Mouse (Mus musculus) adrenal gland, adult (tissue): ENCODE measurements around the gene Phc3.

ENCODE experiments used
- DNase-seq, 2 experiments: peaks; one replicate each; pipeline ENCODE4 v3.0.0; 2022 to 2023; ENCODE audit warnings: low spot score in 1 of 2; ENCODE audit not compliant: inconsistent age in 2 of 2

Phc3 gene

DNA sequence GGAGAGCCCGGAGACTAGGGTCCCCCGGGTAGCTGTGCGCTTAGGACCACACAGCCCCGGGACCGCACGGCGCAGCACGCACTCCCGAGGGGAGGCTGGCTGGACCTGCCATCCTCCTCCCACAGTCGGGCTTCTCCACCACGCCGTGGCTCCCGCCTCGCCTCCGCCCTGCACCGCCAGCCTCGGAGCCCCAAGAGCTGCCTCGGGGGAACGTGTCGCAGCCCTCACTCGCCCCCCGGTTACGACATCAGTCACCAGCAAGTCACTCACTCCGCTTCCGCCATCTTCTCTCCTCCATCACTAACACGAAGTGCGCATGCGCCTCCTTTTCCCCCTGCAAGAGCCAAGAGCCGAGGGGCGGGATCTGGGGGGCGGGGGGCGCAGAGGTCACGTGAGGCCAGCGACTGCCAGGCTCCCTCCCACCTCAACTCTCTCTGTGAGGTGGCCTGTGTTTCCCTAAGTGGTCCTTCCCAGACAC is at the start of gene Phc3:
Gene Phc3, minus strand, starts transcription at position 312 of the 478 bp plus-strand sequence.
- DNase-seq, result peak; percentile 93 to 98

GRCm38 (mm10) chr3:31017652-31018051 is 48.4 kb upstream of the Phc3 start:
- DNase-seq, result no peak

- DNase-seq, result no peak
Measured at GRCm38 (mm10) chr3:31016594-31017196, 47.5 kb upstream of the Phc3 start.

GRCm38 (mm10) chr3:31015682-31016443 is 46.6 kb upstream of the Phc3 start:
- DNase-seq, result no peak

DNA sequence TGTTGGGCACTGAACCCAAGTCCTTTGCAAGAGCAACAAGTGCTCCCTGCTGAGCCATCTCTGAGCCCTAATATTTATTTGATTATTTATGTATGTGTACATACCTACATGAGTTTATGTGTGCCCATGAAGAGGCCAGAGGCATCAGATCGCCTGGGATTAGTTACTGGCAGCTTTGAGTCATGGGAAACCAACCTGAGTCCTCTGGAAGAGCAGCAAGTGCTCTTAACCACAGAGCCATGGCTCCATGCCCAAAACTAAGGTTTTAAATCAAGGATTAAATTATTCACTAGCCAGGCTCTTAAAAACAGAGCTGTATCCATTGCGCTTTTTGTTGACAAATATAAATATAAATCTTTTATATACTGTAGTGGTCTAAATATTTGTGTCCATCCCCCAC is 45.2 kb upstream of the Phc3 start:
- no peak for DNase-seq

DNA sequence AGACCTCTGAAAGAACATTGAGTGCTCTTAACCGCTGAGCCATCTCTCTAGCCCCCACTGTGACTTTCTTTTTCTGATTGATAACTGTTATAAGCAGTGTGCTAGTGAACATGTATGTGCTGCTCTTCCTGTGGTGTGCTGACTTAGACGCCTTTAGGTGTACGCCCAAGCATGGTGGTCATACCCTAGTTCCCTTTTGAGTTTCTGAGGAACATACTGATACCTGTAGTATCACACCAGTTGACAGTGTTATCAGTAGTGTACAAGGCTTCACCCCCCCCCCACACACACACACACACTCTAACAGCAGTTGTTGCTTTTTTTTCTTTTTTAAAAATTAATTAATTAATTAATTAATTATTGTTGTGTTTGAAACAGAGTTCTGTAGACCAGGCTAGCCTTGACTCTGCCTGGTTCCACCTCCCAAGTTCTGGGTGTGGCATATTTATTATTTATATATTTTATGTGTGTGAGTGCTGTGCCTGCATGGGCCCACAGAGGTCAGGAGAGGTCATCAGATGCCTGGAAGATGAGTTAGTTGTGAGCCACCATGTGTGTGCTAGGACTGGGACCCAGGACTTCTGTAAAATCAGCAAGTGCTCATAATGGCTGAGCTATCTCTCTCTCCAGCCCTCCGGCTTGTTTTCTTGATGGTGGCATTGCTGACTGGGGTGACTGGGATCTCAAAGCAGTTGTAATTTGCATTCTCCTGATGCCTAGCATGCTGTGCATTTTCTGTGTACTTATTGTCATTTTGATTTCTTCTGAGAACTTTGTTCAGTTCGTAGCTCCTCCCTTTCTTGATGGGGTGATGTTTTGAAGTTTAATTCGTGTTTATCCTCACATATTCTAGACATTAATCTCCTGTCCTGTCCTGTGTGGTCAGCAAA is 35.4 kb upstream of the Phc3 start:
- no peak for DNase-seq

DNA sequence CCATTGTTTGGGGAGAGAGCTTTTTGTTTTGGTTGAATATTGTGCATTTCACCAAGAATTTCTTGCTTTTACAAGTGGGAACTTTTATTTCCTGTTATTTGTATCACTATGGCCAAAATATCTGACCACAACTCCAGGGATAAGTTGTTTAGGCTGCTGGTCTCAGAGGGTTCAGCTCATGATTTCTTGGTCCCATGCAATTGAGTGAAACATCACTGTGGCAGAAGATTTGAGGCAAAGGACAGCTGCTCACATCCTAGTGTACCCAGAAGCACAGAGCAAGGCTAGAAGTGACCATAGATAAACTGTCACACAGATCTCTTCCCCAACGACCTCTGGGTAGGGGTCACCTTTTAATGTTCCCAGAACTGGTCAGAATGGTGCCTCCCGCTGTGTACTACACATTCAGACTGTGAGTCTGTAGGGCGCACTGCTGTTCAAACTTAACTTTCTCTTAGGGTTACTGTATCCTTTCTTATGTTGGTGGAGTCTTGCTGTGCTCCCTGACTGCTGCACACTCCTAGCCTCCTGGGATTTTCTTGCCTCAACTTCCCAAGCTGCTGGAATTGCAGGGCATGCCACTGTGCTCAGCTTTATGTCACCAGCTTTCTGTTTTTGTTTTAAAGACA is 31.9 kb upstream of the Phc3 start:
- DNase-seq, result no peak

DNA sequence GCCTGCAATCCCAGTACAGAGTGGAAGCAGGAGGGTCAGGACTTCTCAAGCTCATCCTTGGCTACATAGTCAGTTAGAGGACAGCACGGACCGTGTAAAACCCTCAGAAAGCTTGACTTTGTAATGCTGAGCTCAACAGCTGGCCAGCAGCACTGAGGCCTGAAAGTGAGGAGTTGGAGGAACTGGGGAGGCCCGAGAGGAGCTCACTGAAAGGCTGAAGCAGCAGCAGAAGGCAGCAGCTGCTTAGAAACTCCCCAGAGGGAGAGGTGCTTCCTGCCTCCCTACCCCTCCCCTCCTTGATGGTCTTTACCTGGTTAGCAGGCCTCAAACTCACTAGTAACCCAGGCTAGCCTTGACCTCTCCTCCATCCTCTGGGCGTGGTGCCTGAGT is 30.8 kb upstream of the Phc3 start:
- no peak for DNase-seq

GRCm38 (mm10) chr3:30999401-31000017 is 30.3 kb upstream of the Phc3 start:
- peak in 1 of 2 experiments; percentile 47 for DNase-seq

DNA sequence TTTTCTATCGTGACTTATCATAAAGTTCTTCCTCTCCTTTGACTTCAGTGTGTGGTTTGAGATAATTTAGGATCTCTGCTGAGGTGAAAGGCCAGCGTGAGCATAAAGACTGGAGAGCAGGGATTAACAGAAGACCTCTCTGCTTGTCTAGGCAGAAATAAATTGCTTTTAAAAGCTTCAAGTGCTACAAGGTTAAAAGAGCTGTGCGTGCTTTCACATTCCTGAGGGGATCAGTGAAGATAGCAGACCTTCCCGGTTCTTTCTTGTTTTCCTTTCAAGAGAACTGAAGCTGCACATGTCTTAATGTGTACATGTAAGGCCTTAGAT is 27.4 kb upstream of the Phc3 start:
- peak in 1 of 2 experiments; percentile 68 for DNase-seq

DNA sequence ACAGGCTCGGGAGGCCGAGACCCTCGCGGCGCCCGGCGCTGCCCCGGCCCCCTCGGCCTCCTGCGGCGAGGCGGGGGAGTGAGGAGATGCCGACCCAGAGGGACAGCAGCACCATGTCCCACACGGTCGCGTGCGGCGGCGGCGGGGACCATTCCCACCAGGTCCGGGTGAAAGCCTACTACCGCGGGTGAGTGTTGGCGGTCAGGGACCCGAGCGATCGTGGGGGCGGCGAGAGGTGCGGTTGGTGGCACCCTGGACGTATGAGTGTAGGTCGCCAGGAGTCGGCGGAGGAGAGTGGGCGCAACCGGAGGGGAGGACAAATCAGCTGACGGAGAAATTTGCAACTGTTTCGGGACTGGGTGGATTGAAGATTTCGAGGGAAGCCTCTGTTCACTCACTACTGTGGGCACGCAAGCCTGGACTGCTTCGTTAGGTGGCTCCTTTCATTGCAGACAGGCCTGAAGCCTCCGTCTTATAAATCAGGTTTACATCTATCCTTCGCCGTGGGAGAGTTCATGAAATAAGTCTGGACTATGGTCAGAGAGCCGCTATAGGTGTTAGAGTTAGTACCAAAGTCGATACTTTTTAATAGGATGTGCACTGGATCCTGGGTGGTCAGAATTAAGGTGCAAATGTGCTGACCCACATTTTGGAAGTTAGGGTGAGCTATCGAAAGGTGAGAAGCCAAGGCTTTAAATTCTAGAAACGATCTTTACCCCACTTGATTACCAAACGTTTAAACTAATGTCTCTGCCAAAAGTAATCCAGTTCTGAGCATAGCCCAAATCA is 26.9 kb upstream of the Phc3 start:
- DNase-seq, result no peak

DNA sequence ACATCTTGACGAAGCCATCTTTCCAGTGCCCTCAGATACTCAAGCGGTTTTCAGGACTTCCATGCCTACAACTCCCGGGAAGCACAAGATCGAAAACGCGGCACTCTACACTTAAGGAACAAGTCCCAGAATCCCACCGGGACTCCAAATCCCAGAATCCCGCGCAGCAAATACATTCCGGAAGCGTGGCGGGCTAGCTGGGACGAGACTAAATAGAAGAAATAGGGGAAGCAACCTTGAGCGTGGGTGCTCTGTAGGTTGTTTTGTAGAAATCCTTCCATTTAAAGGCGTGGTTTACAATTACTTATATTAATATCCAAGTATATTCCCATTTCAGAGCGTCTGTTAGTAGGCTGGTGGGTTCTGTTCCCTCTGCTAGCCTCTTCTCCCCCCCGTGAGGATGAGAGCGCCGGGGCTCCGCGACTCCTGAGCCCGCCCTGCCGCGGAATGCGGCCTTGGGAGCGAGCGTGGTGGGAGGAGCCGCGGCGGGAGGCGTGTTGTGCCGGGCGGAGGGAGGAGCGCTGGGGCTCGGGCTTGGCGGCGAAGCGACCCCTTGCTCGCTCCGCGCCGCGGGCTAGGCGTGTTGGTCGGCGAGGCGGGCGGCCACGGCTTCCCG is 26.2 kb upstream of the Phc3 start, which contains the start of gene Prkci:
Gene Prkci, plus strand, starts transcription at position 465 of the 616 bp plus-strand sequence.
- DNase-seq, result peak; percentile 95 to 98

- DNase-seq, result no peak
Measured at GRCm38 (mm10) chr3:30994859-30995258, 25.6 kb upstream of the Phc3 start.

DNA sequence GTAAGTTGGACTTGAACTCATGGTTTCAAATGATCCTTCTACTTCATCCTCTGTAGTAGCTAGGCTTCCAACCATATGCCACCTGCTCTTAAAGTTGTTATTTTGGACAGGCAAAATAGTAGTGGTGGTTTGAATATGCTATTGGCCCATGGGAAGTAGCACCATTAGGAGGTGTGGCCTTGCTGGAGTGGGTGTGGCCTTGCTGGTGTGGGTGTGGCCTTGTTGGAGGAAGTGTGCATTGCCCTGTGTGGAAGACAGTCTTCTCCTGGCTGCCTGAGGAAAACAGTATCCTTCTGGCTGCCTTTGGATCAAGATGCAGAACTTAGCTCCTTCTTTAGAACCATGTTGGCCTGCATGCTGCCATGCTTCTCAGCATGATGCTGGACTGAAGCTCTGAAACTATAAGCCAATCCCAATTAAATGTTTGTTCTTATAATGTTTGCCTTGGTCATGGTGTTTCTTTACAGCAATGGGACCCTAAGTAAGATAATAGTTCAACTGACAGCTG is 23.9 kb upstream of the Phc3 start:
- no peak for DNase-seq

GRCm38 (mm10) chr3:30992161-30992560 is 22.9 kb upstream of the Phc3 start:
- DNase-seq, result no peak

DNA sequence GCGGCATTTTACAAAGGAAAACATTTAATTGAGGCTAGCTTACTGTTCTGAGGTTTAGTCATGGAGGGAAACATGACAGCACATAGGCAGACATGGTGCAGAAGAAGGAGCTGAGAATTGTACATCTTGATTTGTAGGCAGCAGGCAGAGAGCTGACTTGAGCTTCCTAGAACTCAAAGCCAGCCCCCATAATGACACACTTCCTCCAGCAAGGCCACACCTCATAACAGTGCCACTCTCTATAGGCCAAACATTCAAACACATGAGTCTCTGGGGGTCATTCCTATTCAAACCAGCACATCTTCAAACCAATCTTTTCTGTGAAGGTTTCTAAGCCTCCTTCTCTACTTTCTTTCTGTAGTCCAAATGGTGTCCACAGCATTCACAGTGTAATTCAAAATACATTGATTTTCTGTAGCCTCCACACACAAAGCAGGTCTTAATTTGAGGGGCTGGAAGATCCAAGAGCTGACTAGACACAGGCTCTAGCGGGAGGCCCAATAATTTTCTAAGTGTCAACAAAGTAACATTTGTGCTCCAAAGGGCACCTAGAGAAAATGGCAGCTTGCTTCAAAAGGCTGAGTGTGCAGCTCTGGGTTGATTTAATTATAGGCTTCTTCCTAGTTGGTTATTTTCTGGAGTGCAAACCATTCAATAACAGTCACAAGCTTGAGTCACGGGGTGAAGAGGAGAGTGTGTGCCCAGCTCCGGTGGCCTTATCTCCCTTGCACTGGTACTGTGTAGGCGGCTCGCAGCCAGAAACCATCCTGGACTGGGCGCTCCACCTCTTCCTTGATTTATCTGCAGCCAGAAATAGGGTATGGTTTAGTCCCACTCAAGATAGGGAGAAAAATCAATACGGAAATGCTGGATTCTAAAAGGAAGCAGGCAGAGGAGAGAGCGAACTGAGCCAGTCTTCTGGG is 18.4 kb upstream of the Phc3 start:
- no peak for DNase-seq

- no peak for DNase-seq
Measured at GRCm38 (mm10) chr3:30982924-30983536, 13.8 kb upstream of the Phc3 start.
